In the genomic region with DNA sequence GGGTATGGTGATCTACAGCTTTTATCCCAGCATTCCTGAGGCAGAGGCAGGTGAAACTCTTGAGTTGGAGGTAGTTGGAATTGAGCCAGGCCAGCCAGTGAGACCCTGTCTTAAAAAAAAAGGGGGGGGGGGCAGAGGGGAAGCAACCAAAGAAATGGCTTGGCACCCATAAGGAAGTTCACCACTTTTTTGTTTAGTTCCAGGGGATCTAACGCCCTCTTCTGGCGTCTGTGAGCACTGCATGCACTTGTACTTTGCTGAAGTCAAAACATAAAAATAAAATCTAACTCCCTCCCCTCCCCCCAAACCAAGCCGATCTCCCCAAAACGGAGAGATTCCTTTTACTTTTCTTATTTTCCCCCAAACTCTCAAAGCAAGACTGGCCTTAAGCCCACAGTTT, we compare ENCODE assay signal across 10 mouse cellular contexts. TPM values are rescaled to one million over a fixed set of nuclear protein-coding genes. Genes with fewer than 3 reads are reported as not detected.
A peak's percentile ranks its signal among the peaks of the same experiment; 100 is the strongest.
DNase-seq lines count a peak whose midpoint lies in the region; ATAC-seq lines count a peak whose summit lies in the region.
"Had no signal": no experiment of that assay in that cellular context is flagged by ENCODE, and none has a peak within 500 bp of the region (broad histone marks: within the 10 kb centered on the region; RNA-seq: fewer than 3 reads in every experiment).

No protein-coding gene starts in this region.

- DNase-seq in cerebellum, postnatal 36 days, result peak; percentile 23 to 28
- DNase-seq in cerebellum, adult 11-12 months, result no peak
- peak; percentile 46 for DNase-seq in liver
- DNase-seq in NIH3T3 (ENCODE audit: low read depth), result peak; percentile 46
- DNase-seq in heart, embryonic 10.5 days (ENCODE audit: low spot score), result no peak

- no peaks in the 10 kb centered on the region for H3K27me3 ChIP-seq in liver, embryonic 12.5 days (replicated peaks)
- no peaks in the 10 kb centered on the region for H3K27me3 ChIP-seq in heart, embryonic 10.5 days (ENCODE audit: insufficient read depth, poor library complexity, severe bottlenecking)
- H3K27me3 ChIP-seq: midbrain, embryonic 12.5 days had no signal

- H3K9me3 ChIP-seq in liver, embryonic 12.5 days (replicated peaks), result no peaks in the 10 kb centered on the region
- no peaks in the 10 kb centered on the region for H3K9me3 ChIP-seq in heart, embryonic 10.5 days
- H3K9me3 ChIP-seq: midbrain, embryonic 12.5 days had no signal

- ATAC-seq in liver, embryonic 12.5 days, result no peak
- ATAC-seq in megakaryocyte progenitor cell, adult 5-6 weeks (replicated peaks; ENCODE audit: poor library complexity), result 0 out of 2 replicates have a peak, but pooled peaks have one; percentile 21
- ATAC-seq in inflammation-experienced regulatory T-cells, adult 6 months, result no peak

- no peak overlapping the region for H3K4me2 ChIP-seq in liver, embryonic 12.5 days
- H3K4me2 ChIP-seq: midbrain, embryonic 12.5 days had no signal

- H3K9ac ChIP-seq in liver, embryonic 12.5 days, result no peak overlapping the region
- H3K9ac ChIP-seq: midbrain, embryonic 12.5 days had no signal

- H3K27ac ChIP-seq in liver, embryonic 12.5 days, result no peak overlapping the region
- H3K27ac ChIP-seq in heart, embryonic 10.5 days, result no peak overlapping the region
- H3K27ac ChIP-seq: midbrain, embryonic 12.5 days had no signal

- no peak overlapping the region for H3K4me3 ChIP-seq in liver, embryonic 12.5 days
- H3K4me3 ChIP-seq in heart, embryonic 10.5 days, result no peak overlapping the region
- H3K4me3 ChIP-seq: erythroblast, embryonic 14.5 days; midbrain, embryonic 12.5 days had no signal

- H3K4me1 ChIP-seq in liver, embryonic 12.5 days, result peaks cover 23% of the 10 kb centered on the region
- H3K4me1 ChIP-seq in heart, embryonic 10.5 days, result peaks cover 12% of the 10 kb centered on the region; the same call in 1 of the 2 replicates

- H3K36me3 ChIP-seq in liver, embryonic 12.5 days, result no peaks in the 10 kb centered on the region
- no peaks in the 10 kb centered on the region for H3K36me3 ChIP-seq in heart, embryonic 10.5 days
- H3K36me3 ChIP-seq: midbrain, embryonic 12.5 days had no signal

- WGBS in liver, embryonic 12.5 days (ENCODE audit: insufficient replicate concordance), result 28% methylated on average over 4 of the region's 4 CpGs
- 50% methylated on average over 4 of the region's 4 CpGs for WGBS in heart, embryonic 10.5 days

RNA-seq across cellular contexts. Expression of a gene that starts 3.3 kb away (rescaled TPM):
- polyA plus RNA-seq in liver, embryonic 12.5 days (2016; fragmentation: Nextera tagmentation; extraction: Ambion mirVana), result 3.0 and 4.2 TPM in 2 replicates
- total RNA-seq in megakaryocyte progenitor cell, adult 5-6 weeks (2015), result 9.4 and 10.6 TPM in 2 replicates
- total RNA-seq in megakaryocyte progenitor cell, adult 5-6 weeks (2017), result 4.6 and 5.5 TPM in 2 replicates
- 1 to 10 TPM in 1 of 3 experiments, under 1 TPM in 2; 0.85 to 1.2 (median 0.87) TPM for polyA plus RNA-seq in inflammation-experienced regulatory T-cells, adult 6 months (2017; shearing (Covaris generic))
- 5.4 and 5.8 TPM in 2 replicates for polyA plus RNA-seq in heart, embryonic 10.5 days (2016; fragmentation: Nextera tagmentation; extraction: Ambion mirVana)

RNA-seq across cellular contexts. Expression of a gene that starts 48.5 kb away (rescaled TPM):
- polyA plus RNA-seq in liver, embryonic 12.5 days (2016; fragmentation: Nextera tagmentation; extraction: Ambion mirVana), result 9.6 and 11.7 TPM in 2 replicates
- 7.5 and 12.0 TPM in 2 replicates for total RNA-seq in megakaryocyte progenitor cell, adult 5-6 weeks (2015)
- total RNA-seq in megakaryocyte progenitor cell, adult 5-6 weeks (2017), result 12.2 TPM in 1 of 2 replicates, not detected in the other
- 10 to 100 TPM; 19.9 to 45.5 (median 35.2) TPM for polyA plus RNA-seq in inflammation-experienced regulatory T-cells, adult 6 months (2017; shearing (Covaris generic))
- polyA plus RNA-seq in heart, embryonic 10.5 days (2016; fragmentation: Nextera tagmentation; extraction: Ambion mirVana), result 15.2 and 15.9 TPM in 2 replicates

Comparison
In these comparisons a context has a peak if more than half of its experiments do, and no peak if none do; other contexts are left out.
1. DNase-seq: peak in cerebellum, postnatal 36 days (2 of 2), liver (single experiment) and NIH3T3 (single experiment); none in cerebellum, adult 11-12 months (single experiment) and heart, embryonic 10.5 days (single experiment).